Mouse (Mus musculus) limb, embryonic 14.5 days (tissue): ENCODE results near the gene Zbtb8os. TPM values are rescaled to one million over a fixed set of nuclear protein-coding genes. Genes with fewer than 3 reads are reported as not detected.

Source experiments
- ATAC-seq: fragments of 200-750 bp; cut with Nextera tagmentation; 2 replicates; pipeline ENCODE4 v1.8.0; 2017; ENCODE audit warnings: low read depth, moderate number of reproducible peaks, moderate TSS enrichment; ENCODE audit not compliant: low FRiP score
- DNase-seq: peaks from one replicate; pipeline ENCODE4 v3.0.0-alpha.2; 2015; ENCODE audit warnings: low spot score
- H3K27ac ChIP-seq: fragments of 300-500 bp; sonication (generic); replicated peaks from 2 replicates; pipeline ENCODE4 v1.5.1; 2014; ENCODE audit warnings: low read depth, mild to moderate bottlenecking, low read length, moderate library complexity, mixed read lengths
- H3K27me3 ChIP-seq: fragments of 300-500 bp; sonication (generic); 2 replicates; pipeline ENCODE4 v1.6.1; 2014; ENCODE audit warnings: low read length, mixed read lengths; ENCODE audit not compliant: control insufficient read depth, insufficient read depth
- H3K36me3 ChIP-seq: fragments of 300-500 bp; sonication (generic); 2 replicates; pipeline ENCODE4 v1.6.1; 2014; ENCODE audit warnings: mild to moderate bottlenecking, low read length, moderate library complexity, mixed read lengths; ENCODE audit not compliant: control insufficient read depth, insufficient read depth
- H3K4me1 ChIP-seq: fragments of 300-500 bp; sonication (generic); 2 replicates; pipeline ENCODE4 v1.6.1; 2014; ENCODE audit warnings: antibody characterized with exemption, low read length, mixed read lengths; ENCODE audit not compliant: control insufficient read depth, insufficient read depth
- H3K4me2 ChIP-seq: fragments of 300-500 bp; sonication (generic); replicated peaks from 2 replicates; pipeline ENCODE4 v1.6.1; 2014; ENCODE audit warnings: low read depth, mild to moderate bottlenecking, low read length, moderate library complexity; ENCODE audit not compliant: severe bottlenecking
- H3K4me3 ChIP-seq: fragments of 300-500 bp; sonication (generic); replicated peaks from 2 replicates; pipeline ENCODE4 v1.5.1; 2014; ENCODE audit warnings: low read length
- H3K9ac ChIP-seq: fragments of 300-500 bp; sonication (generic); 2 replicates; pipeline ENCODE4 v1.6.1; 2014; ENCODE audit warnings: mild to moderate bottlenecking, low read depth, low read length, moderate library complexity; ENCODE audit not compliant: severe bottlenecking
- H3K9me3 ChIP-seq: fragments of 300-500 bp; sonication (generic); 2 replicates; pipeline ENCODE4 v1.6.1; 2016; ENCODE audit warnings: low read length; ENCODE audit not compliant: control insufficient read depth
- POLR2A ChIP-seq: fragments of 200-500 bp; IDR thresholded peaks from 2 replicates; pipeline ENCODE4 v1.8.0; 2012; ENCODE audit warnings: inconsistent platforms, mild to moderate bottlenecking, moderate library complexity, borderline replicate concordance; ENCODE audit not compliant: insufficient read depth, insufficient read length; ENCODE audit errors: extremely low read depth
- WGBS: fragments of 180-500 bp; shearing (Covaris S2); extraction: QIAGEN DNeasy Blood & Tissue Kit; methylation state at CpG from one replicate; pipeline ENCODE4 v1.1.7; 2014; 5-methylcytosine and 5-hydroxymethylcytosine counted together
- polyA plus RNA-seq, 2 experiments: library from polyadenylated mRNA; depleted of rRNA in 1 of 2; stranded (reverse) in 1 of 2; unstranded in 1 of 2; fragments of >200 nt; fragmentation: Nextera tagmentation in 1 of 2; extraction: Ambion mirVana in 1 of 2; gene quantifications; 2 replicates each; pipeline versions ENCODE4 v1.2.1 to v1.2.3; 2012 to 2014

The Zbtb8os gene
- polyA plus RNA-seq, 2 experiments: 36.6 to 44.4 TPM

DNA sequence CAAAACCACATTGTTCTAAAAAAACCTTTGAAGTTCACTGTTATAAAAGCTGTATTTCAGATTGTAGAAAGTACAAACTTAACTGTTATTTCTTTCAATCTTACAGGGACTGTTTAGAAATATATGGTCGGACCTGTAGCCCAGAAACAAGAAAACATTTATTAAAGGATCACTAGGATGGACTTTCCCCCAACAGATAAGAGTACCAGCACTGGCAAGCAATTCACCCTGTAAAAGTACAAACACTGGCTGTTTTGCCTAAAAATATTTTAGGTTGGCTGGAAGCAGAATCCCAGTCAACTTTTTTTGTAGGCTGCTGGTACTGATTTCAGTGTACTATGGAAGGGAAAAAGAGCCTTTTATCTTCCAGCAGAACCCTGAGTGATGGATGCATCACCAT lies 27.6 kb upstream of the Zbtb8os start:
- Histone ChIP-seq H3K4me1 (no peaks in the 10 kb centered on the region), H3K9ac (no peak overlapping the region), H3K27ac (no peak overlapping the region), H3K9me3 (no peaks in the 10 kb centered on the region), H3K4me2 (no peak overlapping the region), H3K36me3 (peaks cover 73% of the 10 kb centered on the region), H3K27me3 (no peaks in the 10 kb centered on the region), H3K4me3 (no peak overlapping the region)
- TF ChIP-seq POLR2A: no peak
- DNase-seq (no peak), ATAC-seq (no peak)
- 89% methylated on average over 1 of the region's 1 CpGs for WGBS

DNA sequence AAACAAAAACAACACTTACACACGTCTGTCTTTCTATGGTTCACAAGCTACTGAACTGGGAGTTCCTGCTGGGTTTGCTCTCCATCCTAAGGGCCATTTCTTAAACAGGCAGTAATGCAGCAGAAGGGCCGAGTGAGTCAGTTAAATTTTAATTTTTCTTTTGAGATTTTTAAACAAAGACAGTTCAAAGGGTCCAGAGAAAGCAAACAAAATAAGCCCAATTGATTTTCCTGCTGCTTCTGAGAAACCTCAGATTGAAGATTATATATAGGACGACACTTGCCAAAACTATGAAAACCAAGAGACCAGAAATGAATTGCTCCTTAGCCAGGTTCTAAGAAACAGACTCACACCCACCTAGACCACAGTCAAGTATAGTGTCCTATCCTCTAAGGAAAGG lies 21.6 kb upstream of the Zbtb8os start:
- ATAC-seq (no peak), DNase-seq (no peak)
- H3K4me3 ChIP-seq: no peak overlapping the region
- H3K9me3 ChIP-seq: no peaks in the 10 kb centered on the region
- no peak overlapping the region for H3K4me2 ChIP-seq
- no peaks in the 10 kb centered on the region for H3K27me3 ChIP-seq
- no peaks in the 10 kb centered on the region for H3K4me1 ChIP-seq
- H3K9ac ChIP-seq: no peak overlapping the region
- no peak for TF ChIP-seq POLR2A
- no peak overlapping the region for H3K27ac ChIP-seq
- peaks cover 96% of the 10 kb centered on the region for H3K36me3 ChIP-seq
- WGBS: 85% methylated on average over 3 of the region's 3 CpGs

DNA sequence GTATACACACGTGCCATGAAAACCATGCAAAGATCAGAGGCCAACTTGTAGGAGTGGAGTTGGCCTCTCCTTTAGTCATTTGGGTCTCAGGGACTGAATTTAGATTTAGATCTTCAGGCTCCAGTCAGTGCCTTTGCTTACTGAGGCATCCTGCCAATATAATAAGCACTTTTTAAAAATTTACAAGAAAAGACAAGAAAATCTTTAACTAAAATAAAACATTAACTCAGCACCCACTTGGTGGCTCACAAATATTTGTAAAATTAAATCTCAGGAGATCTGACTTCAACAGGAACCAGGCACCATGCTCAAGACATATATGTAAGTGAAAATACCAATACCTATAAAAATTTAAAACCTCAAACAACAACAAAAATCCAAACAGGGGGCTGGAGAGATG lies 14.6 kb upstream of the Zbtb8os start:
- TF ChIP-seq POLR2A: no peak
- Histone ChIP-seq H3K4me3 (no peak overlapping the region), H3K27me3 (no peaks in the 10 kb centered on the region), H3K27ac (no peak overlapping the region), H3K9ac (no peak overlapping the region), H3K36me3 (peaks cover 90% of the 10 kb centered on the region), H3K9me3 (no peaks in the 10 kb centered on the region), H3K4me2 (no peak overlapping the region), H3K4me1 (no peaks in the 10 kb centered on the region)
- DNase-seq: no peak
- WGBS: 89% methylated on average over 1 of the region's 1 CpGs
- ATAC-seq: no peak

- Histone ChIP-seq H3K27ac (no peak overlapping the region), H3K9ac (no peak overlapping the region), H3K4me1 (no peaks in the 10 kb centered on the region), H3K4me2 (no peak overlapping the region), H3K4me3 (no peak overlapping the region), H3K27me3 (no peaks in the 10 kb centered on the region), H3K9me3 (no peaks in the 10 kb centered on the region), H3K36me3 (peaks cover 89% of the 10 kb centered on the region)
- no peak for ATAC-seq
- WGBS: 96% methylated on average over 5 of the region's 5 CpGs
- no peak for TF ChIP-seq POLR2A
- no peak for DNase-seq
Measured at GRCm38 (mm10) chr4:129322042-129322441, 13.5 kb upstream of the Zbtb8os start.

DNA sequence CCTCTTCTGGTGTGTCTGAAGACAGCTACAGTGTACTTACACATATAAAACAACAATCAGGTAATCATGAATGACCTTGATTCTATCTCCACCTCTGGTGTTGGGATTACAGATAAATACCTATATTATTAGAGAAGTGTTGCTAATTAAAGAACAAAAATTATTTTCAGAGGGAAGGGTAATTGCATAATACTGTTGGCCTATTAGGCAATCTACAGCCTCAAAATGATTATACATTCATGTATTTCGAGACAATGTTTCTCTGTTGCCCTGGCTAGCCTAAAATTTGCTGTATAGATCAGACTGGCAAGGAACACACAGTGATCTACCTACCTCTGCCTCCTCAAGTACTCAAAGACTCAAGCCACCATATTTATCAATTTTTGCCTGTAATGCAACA lies 12.0 kb upstream of the Zbtb8os start:
- no peak overlapping the region for H3K4me3 ChIP-seq
- no peak overlapping the region for H3K9ac ChIP-seq
- TF ChIP-seq POLR2A: no peak
- no peaks in the 10 kb centered on the region for H3K4me1 ChIP-seq
- H3K36me3 ChIP-seq: peaks cover 89% of the 10 kb centered on the region
- DNase-seq (no peak), ATAC-seq (no peak)
- H3K27me3 ChIP-seq: no peaks in the 10 kb centered on the region
- H3K27ac ChIP-seq: no peak overlapping the region
- no peaks in the 10 kb centered on the region for H3K9me3 ChIP-seq
- H3K4me2 ChIP-seq: no peak overlapping the region
- WGBS: 100% methylated on average over 1 of the region's 1 CpGs

DNA sequence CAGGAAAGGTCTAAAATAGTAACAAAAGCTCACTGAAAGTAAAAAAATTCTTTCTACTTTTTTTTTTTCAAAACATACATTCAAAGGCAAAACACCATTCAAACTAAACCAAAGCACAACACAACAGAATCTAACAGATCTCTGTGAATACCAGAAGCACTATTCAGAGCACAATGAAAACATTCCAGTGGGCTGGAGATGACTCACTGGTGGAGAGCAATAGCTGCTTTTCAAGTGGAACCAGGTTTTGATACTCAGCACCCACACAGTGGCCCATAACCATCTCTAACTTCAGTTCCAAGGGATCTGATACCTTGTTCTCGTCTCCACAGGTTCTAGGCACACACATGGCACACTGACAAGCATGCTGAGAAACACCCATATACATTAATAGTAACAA lies 10.7 kb upstream of the Zbtb8os start:
- no peak overlapping the region for H3K9ac ChIP-seq
- no peaks in the 10 kb centered on the region for H3K4me1 ChIP-seq
- H3K9me3 ChIP-seq: no peaks in the 10 kb centered on the region
- DNase-seq: no peak
- H3K4me2 ChIP-seq: no peak overlapping the region
- no peak overlapping the region for H3K27ac ChIP-seq
- 63% methylated on average over 1 of the region's 1 CpGs for WGBS
- no peaks in the 10 kb centered on the region for H3K27me3 ChIP-seq
- H3K4me3 ChIP-seq: no peak overlapping the region
- TF ChIP-seq POLR2A: no peak
- H3K36me3 ChIP-seq: peaks cover 89% of the 10 kb centered on the region
- no peak for ATAC-seq
